Mouse (Mus musculus) CH12.LX (cell line): Measurements from ENCODE around the gene Kat7.

Experiments
- BHLHE40 ChIP-seq: IDR thresholded peaks from 2 replicates; pipeline ENCODE4 v1.6.1; 2011; ENCODE audit warnings: mild to moderate bottlenecking, low read depth, low read length, improper control_type of control experiment
- CTCF ChIP-seq, 2 experiments: IDR thresholded peaks in 1 of 2; conservative IDR thresholded peaks in 1 of 2; 2 replicates each; pipeline ENCODE4 v1.5.1; 2011 to 2012; ENCODE audit warnings: low read depth in 2 of 2, low read length in 2 of 2, improper control_type of control experiment in 1 of 2, inconsistent platforms in 1 of 2, mild to moderate bottlenecking in 1 of 2, moderate library complexity in 1 of 2
- ELF1 ChIP-seq: IDR thresholded peaks from 2 replicates; pipeline ENCODE4 v1.6.1; 2014; ENCODE audit warnings: low read depth, mild to moderate bottlenecking, inconsistent platforms, low read length, improper control_type of control experiment
- EP300 ChIP-seq: IDR thresholded peaks from 2 replicates; pipeline ENCODE4 v1.6.1; 2011; ENCODE audit warnings: low read length, improper control_type of control experiment
- UBTF ChIP-seq: IDR thresholded peaks from 2 replicates; pipeline ENCODE4 v1.6.1; 2012; ENCODE audit warnings: low read depth, mild to moderate bottlenecking, inconsistent platforms, low read length, improper control_type of control experiment, moderate library complexity
- ZMIZ1 ChIP-seq: IDR thresholded peaks from 2 replicates; pipeline ENCODE4 v1.6.1; 2012; ENCODE audit warnings: low read depth, mild to moderate bottlenecking, inconsistent platforms, low read length, improper control_type of control experiment

GRCm38 (mm10) chr11:95344181-95344580, 34.1 kb upstream of the Kat7 start:
- TF ChIP-seq CTCF (conservative IDR thresholded peaks at IDR 0.05 in 1 of 2, IDR thresholded peaks at IDR 0.05 in 1 of 2; ENCODE audit: low read depth in 2 of 2, low read length in 2 of 2) (no peak), UBTF (no peak), EP300 (no peak), ELF1 (no peak), ZMIZ1 (no peak), BHLHE40 (no peak)
